Mouse (Mus musculus): ENCODE data around the gene B4galt5.
"Not testable (repeated sequence)": the region's sequence is repeated elsewhere in the genome, so short reads cannot be mapped to it uniquely, and the experiment has no call there.

Gene B4galt5

DNA sequence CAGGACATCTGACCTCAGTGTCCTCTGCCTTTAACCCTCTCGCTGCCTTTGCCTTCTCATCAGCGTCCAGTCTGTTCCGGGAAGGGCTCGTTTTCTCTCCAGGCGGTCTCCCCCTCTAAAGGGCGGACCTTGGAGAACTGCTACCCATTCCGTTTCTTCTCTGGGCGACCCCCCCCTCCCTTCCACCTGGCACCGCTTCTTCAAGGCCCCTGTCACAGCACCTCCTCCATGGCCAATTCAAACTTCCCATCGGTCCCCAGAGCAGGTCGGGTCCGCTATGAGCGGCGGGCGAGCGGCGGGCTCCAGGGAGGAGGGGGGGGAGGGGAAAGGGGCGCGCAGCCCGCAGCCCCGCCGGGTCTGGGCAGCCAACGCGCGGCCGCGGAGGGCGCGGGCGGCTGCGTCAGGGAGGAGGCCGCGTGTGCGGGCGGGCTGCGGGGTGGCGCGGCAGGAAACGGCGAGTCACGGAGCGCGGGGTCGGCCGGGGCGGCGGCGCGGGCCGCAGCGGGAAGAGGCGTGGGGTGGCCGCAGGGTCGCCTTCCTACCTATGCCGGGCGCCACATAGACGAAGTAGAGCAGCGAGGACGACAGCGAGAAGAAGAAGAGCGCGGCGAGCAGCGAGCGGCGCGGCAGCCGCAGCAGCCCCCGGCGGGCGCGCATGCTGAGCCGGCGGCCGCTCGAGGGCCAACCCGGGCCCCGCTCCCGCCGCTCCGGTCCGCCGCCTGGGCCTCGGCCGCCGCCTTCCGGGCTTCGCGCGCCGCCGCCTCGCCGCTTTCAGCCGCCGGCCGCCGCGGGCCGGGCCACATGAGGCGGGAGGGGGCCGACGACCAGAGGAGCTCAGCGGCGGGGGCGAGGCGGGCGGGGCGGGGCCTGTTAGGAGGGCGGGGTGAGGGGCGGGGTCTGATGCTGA is at the start of gene B4galt5:
B4galt5 (minus strand) TSS at position 808 of the 907 bp plus-strand sequence.
- peak; percentile 64 for DNase-seq

DNA sequence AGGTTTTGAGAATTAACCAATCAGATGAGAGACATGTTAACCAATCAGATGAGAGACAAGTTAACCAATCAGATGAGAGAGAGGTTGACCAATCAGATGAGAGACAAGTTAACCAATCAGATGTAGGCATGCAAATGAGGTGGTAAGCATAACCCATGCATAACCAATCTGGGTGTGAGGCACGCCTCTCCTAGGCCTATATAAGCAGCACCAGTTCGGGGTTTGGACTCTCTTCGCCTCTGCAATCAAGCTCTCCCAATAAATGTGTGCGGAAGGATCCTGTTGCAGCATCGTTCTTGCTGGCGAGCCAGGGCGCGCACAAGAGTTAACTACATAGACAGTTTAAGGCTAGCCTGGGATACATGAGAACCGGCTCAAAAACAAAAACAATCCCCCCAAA is 47.4 kb upstream of the B4galt5 start:
- not testable (repeated sequence) for DNase-seq

DNA sequence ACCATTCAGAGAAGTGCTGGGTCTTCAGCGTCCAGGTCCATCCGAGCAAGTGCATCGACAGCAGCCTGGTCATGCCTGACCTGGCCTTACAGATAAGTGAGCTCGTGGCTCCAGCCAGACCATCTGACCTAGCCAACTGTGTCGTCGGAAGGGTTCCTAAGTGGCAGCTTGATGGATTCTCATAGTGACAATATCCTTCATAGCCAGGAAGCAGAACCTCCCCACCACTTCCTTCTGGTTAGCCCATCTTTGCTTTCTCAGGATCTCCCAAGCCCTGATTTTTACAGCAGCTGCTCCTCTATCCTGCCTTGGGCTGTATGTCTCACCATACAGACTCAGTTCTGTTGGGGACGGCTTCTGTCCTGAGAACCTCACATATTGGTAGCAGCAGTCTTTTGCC is 45.4 kb upstream of the B4galt5 start:
- no peak for DNase-seq

DNA sequence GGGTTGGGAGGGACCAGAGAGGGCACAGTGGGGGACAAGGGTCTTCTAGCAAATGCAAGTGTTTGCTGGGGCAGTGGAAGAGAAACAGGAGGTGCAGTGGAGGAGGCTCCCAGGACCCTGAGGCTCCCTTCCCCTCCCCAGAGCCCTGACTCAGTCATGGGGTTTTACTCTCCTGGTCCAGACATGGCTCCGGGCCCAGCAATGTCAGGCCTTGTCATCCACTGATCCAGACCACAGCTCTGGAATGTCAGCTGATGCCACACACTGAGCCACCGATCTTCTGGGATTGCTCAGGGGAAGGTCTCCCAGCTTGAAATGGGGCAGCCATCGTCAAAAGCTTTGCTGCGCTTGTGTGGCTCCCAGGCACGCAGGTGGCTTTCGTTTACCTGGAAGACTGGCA is 38.0 kb upstream of the B4galt5 start:
- DNase-seq: no peak

DNA sequence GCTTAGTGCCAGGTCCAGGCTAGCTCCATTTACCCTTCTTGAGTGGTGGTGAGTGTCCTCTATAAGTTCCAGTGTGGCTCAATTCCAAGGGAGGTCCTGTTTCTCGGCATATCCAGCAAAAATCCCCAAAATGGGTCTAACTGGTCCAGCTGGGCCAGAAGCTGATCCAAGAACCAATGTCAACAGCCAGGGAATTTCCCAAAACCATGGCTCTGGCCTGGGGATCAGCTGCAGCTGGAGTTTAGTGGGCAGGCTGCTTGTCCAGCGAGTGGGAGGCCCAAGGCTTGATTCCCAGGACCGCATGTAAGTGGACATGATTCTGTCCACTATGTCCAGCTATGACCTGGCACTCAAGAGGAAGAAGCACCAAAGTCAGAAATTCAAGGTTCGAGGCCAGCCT is 37.5 kb upstream of the B4galt5 start:
- no peak for DNase-seq

DNA sequence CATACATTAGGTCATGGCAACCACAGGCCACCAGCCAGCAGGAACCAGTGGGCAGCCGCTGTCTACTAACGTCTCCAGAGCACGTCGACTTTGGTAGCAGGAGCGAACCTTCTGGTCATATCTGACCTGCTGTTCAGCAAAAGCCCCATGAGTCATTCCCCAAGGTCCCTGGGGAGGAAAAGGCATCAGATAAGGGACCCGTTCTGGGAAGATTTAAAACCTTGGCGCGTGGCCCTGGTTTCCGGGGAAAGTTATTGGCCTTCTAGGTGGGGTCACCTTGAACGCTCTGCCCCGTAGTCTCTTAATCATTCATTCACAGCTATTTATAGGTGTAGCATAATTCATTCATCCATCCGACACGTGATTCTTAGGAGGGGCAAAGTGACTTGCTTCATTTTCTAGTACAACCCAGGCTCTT is 34.7 kb upstream of the B4galt5 start:
- DNase-seq: no peak

DNA sequence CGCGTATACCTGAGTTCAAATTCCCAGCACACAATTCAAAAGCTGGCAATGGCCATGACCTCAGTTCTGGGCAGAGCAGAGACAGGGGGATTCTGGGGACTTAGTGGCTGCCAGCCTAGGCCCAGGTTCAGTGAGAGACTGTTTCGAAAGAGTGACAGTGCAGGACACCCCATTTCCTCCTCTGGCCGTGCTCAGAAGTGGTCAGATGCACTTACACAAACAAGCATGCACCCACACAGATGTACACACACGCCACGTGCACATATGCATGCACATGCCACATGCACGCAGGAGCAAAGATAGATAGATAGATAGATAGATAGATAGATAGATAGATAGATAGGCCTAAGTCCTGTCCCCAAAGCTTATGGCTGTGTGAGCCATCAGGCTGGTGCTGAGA is 33.4 kb upstream of the B4galt5 start:
- DNase-seq: no peak

DNA sequence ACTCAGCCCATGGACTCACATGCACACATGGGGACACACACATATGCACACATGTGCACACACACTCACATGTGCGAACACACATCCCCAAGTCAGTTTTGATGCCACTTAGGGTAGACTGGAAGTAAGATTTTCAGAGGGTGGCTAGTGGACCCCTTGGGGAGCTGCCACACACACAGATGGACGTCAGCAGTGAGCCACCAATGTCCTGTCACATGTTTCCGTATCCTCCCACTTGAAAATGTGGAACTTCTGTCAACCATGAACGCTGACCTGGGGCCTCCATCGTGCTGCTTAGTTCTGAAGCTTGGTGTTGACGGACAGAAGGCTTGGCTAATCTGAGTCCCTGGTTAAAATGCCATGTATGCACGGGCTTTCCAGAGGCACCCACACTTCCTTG is 32.6 kb upstream of the B4galt5 start:
- DNase-seq: no peak

DNA sequence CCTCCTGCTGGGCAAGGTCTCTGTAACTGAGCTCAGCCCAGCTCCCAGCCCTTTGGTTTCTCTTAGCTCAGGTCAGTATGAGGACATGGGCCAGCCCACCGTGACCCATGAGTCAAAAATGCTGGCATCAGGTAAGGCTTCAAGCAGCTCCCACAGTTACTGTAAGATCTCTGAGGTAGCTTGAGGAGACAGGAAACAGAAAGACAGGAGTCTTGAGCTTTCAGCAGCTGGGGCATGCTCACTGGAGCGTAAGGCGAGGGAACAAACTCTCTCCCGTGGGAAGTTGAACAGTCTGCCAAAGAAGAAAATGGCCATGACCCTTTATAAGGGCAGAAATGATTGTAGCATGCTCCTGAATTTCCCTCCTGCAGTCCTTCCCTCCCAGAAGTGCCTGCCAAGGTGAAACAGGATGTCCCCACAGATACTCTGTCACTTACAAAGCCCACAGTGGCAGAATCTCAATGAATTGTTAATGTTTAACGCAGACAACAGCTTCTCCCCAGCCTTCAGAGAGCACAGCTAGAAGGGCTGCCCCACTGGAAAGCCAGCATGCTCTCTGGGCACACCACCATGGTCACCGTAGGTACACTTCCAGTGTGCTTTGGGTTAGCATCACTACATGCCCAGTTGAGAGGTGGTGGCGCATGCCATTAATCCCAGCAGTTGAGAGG is 31.8 kb upstream of the B4galt5 start:
- no peak for DNase-seq

DNA sequence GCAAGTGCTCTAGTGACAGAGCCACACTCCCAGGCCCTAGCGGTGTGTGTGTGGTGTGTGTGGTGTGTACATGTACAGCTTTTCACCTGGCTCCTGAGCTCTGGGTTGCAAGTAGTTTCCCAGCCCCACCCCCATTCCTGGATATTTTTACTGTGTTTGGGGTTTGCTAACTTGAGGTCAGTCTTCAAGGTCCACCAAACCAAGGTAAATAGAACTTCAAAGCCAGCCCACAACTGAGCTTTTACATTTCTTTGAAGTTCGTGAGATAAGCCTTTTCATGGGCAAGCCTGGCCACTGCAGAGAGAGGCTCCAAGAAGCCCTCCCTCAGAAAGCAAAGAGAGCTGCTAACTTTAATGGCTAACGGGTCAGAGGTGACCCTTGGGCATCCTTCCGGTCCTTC is 30.0 kb upstream of the B4galt5 start:
- DNase-seq: no peak

DNA sequence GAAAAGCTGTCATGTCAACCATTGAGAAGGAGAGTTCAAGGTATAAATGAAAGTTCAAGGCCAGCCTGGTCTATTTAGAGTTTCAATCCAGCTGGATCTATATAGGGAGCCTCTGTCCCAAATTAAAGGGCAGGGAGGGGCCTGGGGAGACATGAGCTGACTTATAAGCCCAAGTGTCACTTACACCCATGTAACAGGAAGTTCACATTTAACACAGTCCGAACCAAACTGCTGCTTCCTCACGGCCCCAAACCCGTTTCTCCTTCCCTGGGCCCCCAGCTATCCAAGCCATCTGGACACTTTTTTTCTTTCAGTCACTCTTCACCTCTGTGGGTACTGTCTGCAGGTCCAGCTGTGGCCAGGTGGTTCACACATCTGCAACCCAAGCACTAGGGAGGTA is 28.7 kb upstream of the B4galt5 start:
- no peak for DNase-seq

DNA sequence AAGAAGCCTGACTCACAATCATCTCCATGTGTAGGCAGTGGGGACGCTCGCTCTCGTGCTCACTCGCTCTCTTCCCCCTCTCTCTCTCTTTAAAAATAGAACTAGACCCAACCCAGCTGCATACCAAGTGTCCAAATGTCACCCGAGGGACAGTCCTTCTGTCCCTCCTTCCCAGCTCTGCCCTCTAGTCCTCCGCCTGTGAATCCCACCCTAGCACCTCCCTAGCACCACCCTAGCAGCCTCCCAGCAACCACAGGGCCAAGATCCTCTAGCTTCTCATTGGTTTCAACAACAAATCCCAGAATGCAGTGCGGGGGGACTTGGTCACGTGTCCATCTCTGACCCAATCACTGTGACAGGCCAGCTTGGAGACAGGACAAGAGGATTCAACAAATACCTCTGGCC is 27.2 kb upstream of the B4galt5 start:
- no peak for DNase-seq

DNA sequence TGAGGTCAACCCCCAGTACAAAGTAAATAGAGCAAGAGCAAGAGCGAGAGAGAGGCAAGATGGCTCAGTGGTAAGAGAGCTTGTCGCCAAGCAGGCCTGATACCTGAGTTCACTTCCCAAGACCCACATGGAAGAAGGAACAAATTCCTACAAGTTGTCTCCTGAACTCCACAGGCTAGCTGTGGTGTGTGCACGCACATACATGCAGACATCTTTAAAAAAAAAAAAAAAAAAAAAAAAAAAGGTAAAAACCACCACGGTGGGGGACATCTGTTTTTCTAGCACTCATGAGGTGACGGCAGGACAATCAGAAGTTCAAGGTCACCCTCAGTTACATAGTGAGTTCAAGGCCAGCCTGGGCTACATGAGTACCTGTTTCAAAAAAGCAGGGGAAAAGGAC is 26.7 kb upstream of the B4galt5 start:
- no peak for DNase-seq

DNA sequence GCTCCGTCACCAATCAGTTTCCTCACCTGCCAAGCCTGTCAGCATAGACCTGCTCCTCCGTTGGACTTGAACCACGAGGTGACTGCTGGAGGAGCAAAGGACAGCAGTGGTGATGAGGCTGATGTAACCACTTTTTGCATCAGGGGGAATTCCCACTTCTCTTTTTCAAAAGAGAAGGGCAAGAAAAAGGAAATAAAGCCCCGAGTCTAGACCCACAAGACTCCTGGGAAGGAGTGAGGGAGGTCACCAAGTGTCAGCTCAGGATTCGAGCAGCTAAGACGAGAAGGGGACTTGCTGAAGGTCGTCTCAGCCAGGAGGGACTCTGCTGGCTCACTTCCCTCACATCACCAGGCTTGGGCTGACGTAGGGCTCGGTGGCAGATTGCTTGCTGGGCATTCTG is 26.2 kb upstream of the B4galt5 start:
- DNase-seq: no peak

DNA sequence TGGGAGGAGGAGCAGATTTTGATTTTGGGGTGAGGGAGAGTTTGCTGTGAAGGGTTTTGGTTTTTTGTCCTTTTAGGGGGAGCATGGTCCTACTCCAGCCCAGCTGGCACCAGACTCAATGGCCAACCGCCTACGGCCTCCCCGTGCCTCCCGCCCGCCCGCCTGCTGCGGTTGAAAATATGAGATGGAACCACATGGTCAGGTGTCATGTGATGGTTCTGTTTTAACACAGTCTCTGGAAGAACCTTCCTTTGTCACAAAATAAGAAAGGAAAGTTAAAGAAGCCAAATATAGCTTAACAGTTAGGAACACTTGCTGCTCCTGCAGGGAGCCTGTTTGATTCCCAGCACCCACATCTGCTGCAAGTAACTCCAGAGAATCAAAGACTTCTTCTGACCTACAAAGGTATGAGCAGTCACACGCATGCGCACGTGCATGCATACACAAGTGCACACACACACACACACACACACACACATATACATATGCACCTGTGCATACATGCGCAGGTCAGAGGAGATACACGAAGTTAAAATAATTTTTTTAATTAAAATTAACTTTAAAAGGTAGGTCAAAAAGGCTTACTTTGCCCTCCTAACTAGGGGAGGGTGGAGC is 25.3 kb upstream of the B4galt5 start:
- DNase-seq: no peak

DNA sequence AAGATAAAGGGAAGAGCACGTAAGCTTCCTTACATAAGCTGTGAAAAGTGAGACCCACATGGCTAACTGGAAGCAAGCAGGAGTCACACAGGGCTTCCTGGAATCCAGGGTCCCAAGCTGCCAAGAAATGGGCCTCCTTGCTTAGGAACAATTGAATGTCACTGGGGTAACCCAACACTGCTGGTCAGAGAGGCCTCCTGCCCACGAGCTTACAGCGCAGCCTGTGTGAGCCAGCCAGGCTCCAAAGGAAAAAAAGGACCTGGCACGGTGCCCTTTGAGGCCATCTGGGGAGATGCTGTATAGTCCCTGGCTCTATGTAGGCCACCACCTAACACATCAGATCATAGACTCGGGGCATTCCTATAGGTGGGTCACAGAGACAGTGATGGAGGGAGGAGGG is 24.3 kb upstream of the B4galt5 start:
- DNase-seq: no peak

DNA sequence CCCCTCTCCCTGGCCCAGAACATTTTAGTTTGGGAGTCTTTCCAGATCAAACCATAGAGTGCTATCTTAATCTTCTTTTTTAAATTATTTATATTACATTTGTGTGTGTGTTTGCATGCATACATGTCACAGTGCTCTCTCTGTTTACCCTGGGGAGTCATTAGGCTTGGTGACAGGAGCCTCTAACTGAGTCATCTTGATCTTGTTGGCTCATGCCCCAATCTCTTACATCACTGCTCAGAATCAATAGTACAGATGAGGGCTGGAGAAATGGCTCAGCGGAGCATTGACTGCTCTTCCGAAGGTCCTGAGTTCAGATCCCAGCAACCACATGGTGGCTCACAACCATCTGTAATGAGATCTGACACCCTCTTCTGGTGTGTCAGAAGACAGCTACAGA is 22.5 kb upstream of the B4galt5 start:
- no peak for DNase-seq

DNA sequence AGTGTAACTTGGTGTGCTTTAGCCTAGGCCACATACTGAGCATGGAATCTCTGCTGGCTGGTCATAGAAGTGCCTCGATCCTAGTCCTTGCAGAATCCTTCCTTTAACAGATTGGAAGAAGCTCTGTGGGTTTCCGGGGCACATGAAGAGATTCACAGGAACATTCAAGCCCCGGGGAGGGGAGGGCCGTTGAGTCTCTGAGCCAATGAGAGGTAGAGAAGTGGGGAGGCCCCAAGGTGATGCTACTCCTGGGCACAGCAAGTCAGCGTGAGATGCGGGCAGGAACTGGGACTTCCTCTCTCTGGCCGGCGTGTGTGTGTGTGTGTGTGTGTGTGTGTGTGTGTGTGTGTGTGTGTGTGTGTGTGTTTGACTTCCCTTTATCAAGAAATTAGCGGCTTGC is 19.3 kb upstream of the B4galt5 start:
- DNase-seq: peak; percentile 90

DNA sequence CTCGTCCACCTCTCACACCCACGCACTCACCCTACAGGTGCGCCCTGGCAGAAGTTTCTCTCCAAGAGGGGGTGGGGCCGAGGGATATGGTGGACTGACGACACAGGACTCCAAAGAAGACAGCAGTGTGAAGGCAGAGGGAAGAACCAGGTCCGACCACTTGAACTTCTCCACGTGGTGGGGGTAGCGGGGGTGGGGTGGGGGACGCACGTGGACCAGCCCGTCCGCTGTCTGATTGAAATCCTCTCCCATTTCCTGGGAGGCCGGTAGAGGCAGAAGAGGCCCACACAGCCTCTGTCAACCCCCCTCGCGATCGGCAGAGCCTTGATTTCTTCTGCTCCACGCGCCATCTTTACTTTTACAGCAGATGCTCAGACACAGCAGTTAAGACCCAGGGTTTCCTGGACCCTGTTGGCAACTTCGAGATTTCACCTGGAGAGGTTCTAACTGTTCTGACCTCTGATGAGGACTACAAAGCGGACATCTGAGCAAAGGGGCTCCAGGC is 18.8 kb upstream of the B4galt5 start:
- DNase-seq: peak; percentile 67

DNA sequence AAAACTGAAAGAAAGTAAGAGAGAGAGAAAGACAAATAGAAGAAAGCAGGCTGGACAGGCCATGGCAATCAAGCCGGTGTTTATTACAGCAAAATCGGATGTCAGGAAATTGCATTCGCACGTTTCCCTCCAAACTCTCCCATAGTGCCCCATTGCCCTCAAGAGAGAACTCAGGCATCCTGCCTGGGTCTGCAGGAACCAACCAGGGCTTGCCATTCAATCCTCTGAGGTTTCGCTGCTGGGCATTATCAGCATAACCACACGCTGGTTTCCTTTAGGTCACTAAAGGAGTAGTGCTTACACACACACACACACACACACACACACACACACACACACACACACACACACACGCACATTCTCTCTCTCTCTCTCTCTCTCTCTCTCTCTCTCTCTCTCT is 18.3 kb upstream of the B4galt5 start:
- DNase-seq: peak; percentile 43

DNA sequence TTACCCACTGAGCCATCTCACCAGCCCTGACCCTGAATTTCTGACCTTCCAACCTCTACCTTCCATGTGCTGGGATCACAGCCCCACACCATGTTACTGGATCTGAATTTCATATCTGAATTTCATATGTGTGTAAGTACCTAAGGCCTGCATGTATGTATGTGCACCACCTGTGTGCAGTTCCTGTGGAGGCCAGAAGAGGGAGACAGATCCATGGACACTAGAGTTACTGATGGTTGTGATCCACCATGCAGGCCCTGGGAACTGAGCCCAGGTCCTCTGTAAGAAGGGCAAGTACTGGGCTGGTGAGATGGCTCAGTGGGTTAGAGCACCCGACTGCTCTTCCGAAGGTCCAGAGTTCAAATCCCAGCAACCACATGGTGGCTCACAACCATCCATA is 16.1 kb upstream of the B4galt5 start:
- DNase-seq: no peak

DNA sequence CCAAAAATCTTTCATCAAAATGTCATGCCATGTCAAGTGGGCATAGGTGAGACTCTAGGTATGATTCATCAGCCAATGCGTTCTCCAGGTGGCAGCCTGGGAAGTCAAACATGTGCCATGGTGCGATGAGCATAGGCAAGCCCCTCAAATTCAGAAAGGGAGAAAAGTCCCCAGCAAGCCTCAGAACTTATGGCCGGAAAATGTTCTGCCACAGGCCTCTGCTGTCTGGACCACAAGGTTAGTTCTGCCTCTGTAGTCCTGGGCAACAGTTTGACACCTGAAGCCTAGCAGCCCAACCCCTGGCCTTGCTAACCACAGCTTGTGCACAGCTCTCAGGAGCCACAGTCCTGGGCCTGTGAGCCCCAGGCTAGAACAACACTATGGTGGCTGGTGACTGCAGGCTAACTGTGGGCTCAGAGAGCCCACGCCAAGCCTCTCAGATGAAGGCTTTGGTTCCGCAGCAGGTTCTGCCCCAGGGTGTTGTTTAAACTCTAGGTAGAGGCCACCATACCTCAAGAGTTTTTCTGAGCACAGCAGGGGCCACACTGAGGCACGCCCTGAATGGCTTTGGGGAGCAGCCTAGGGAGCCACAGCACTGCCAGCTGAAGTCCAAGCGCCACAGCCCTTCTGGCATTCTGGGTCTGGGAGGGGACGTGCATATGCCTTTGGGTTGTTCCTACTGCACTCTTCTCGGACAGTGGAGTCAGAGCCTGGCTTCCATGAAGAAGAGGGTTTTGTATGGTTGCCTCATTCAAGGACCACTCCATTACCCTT is 14.5 kb upstream of the B4galt5 start:
- no peak for DNase-seq

DNA sequence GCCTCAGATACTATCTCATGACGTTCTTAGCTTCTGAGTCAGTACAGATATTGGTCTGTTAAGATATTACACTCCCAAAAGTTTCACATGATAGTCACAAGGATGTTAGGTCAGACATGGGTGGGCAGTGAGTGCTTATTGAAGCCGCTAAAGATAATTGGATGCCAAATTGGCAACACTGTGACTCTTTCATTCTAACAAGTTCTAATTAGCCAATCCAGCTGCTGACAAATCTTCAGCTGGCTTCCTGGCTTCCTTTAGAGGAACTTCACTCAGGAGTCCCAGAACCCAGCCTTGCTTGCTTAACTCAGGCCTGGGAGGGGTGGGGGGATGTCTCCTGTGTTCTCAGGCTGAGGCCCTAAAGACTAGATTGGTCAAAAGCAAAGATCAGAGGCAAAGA is 9.5 kb upstream of the B4galt5 start:
- no peak for DNase-seq
